Mouse (Mus musculus): ENCODE results near the gene 4930556J24Rik. TPM values are rescaled to one million over a fixed set of nuclear protein-coding genes. Genes with fewer than 3 reads are reported as not detected.
"Not testable (repeated sequence)": the region's sequence is repeated elsewhere in the genome, so short reads cannot be mapped to it uniquely, and the experiment has no call there.

4930556J24Rik gene
- polyA plus RNA-seq, 1 experiment from 2014 or later, result 0.21 TPM

GRCm38 (mm10) chr11:3969837-3970236 lies 6.7 kb downstream of the 4930556J24Rik start:
- no peak for ATAC-seq (ENCODE audit: insufficient read depth, low FRiP score, low read depth)
- H3K36me3 ChIP-seq, result peaks cover 53% of the 10 kb centered on the region

GRCm38 (mm10) chr11:3964416-3965172 lies 12.0 kb downstream of the 4930556J24Rik start:
- H3K9me3 ChIP-seq, result no peaks in the 10 kb centered on the region
- 10% methylated on average over 11 of the region's 11 CpGs for WGBS
- H3K4me2 ChIP-seq, result peak overlapping the region; percentile 79
- H3K27me3 ChIP-seq (replicated peaks), result no peaks in the 10 kb centered on the region
- peak overlapping the region; percentile 71 for H3K27ac ChIP-seq
- peak overlapping the region; percentile 68 for H3K9ac ChIP-seq
- no peak for ATAC-seq (ENCODE audit: insufficient read depth, low FRiP score, low read depth)
- 0 out of 2 replicates have a peak, but pooled peaks cover 7% of the 10 kb centered on the region for H3K36me3 ChIP-seq
- H3K4me1 ChIP-seq, result peaks cover 11% of the 10 kb centered on the region
- peak overlapping the region; percentile 65 for H3K4me3 ChIP-seq (replicated peaks)

More at GRCm38 (mm10) chr11:3969837-3970236, 6.7 kb downstream of the 4930556J24Rik start:
- H3K9me3 ChIP-seq, result no peaks in the 10 kb centered on the region
- H3K4me2 ChIP-seq, result no peak overlapping the region
- no peak overlapping the region for H3K27ac ChIP-seq
- no peaks in the 10 kb centered on the region for H3K27me3 ChIP-seq (replicated peaks)
- WGBS, result 81% methylated on average over 3 of the region's 3 CpGs
- peaks cover 5% of the 10 kb centered on the region for H3K4me1 ChIP-seq
- no peak overlapping the region for H3K9ac ChIP-seq
- no peak overlapping the region for H3K4me3 ChIP-seq (replicated peaks)

GRCm38 (mm10) chr11:3963610-3964415 lies 12.8 kb downstream of the 4930556J24Rik start, which contains the start of gene Pes1:
Gene Pes1 (plus strand): TSS chr11:3963975.
- WGBS, result under 1% methylated on average over 31 of the region's 31 CpGs
- H3K36me3 ChIP-seq, result 0 out of 2 replicates have a peak, but pooled peaks cover 6% of the 10 kb centered on the region
- peak within 1 kb of the TSS; percentile 71 for H3K27ac ChIP-seq
- peak; percentile 87 for ATAC-seq (ENCODE audit: insufficient read depth, low FRiP score, low read depth)
- peaks cover 11% of the 10 kb centered on the region for H3K4me1 ChIP-seq
- no peaks in the 10 kb centered on the region for H3K27me3 ChIP-seq (replicated peaks)
- H3K9ac ChIP-seq, result peak within 1 kb of the TSS; percentile 68
- H3K9me3 ChIP-seq, result no peaks in the 10 kb centered on the region
- peak within 1 kb of the TSS; percentile 79 for H3K4me2 ChIP-seq
- H3K4me3 ChIP-seq (replicated peaks), result peak within 1 kb of the TSS; percentile 65

GRCm38 (mm10) chr11:3963155-3963554 lies 13.4 kb downstream of the 4930556J24Rik start:
- 0 out of 2 replicates have a peak, but pooled peaks cover 1% of the 10 kb centered on the region for H3K36me3 ChIP-seq
- no peak overlapping the region for H3K9ac ChIP-seq
- H3K4me2 ChIP-seq, result peak overlapping the region; percentile 79
- no peaks in the 10 kb centered on the region for H3K27me3 ChIP-seq (replicated peaks)
- H3K27ac ChIP-seq, result peak overlapping the region; percentile 71; the same call in 1 of the 2 replicates
- peak overlapping the region; percentile 65 for H3K4me3 ChIP-seq (replicated peaks)
- no peak for ATAC-seq (ENCODE audit: insufficient read depth, low FRiP score, low read depth)
- 78% methylated on average over 10 of the region's 10 CpGs for WGBS
- H3K4me1 ChIP-seq, result peaks cover 11% of the 10 kb centered on the region
- H3K9me3 ChIP-seq, result no peaks in the 10 kb centered on the region

- Histone ChIP-seq H3K9me3 (no peaks in the 10 kb centered on the region), H3K4me2 (no peak overlapping the region), H3K9ac (no peak overlapping the region), H3K27ac (no peak overlapping the region), H3K4me1 (peaks cover 11% of the 10 kb centered on the region), H3K27me3 (replicated peaks) (no peaks in the 10 kb centered on the region), H3K36me3 (no peaks in the 10 kb centered on the region), H3K4me3 (replicated peaks) (no peak overlapping the region)
- ATAC-seq (ENCODE audit: insufficient read depth, low FRiP score, low read depth), result no peak
- 67% methylated on average over 3 of the region's 3 CpGs for WGBS
These were observed 14.8 kb downstream of the 4930556J24Rik start for GRCm38 (mm10) chr11:3961761-3962160.

- H3K4me3 ChIP-seq (replicated peaks), result no peak overlapping the region
- no peak overlapping the region for H3K4me2 ChIP-seq
- no peaks in the 10 kb centered on the region for H3K36me3 ChIP-seq
- no peak overlapping the region for H3K27ac ChIP-seq
- WGBS, result 56% methylated on average over 2 of the region's 2 CpGs
- ATAC-seq (ENCODE audit: insufficient read depth, low FRiP score, low read depth), result no peak
- H3K9me3 ChIP-seq, result no peaks in the 10 kb centered on the region
- H3K9ac ChIP-seq, result no peak overlapping the region
- H3K27me3 ChIP-seq (replicated peaks), result no peaks in the 10 kb centered on the region
- H3K4me1 ChIP-seq, result peaks cover 8% of the 10 kb centered on the region
These were observed 15.7 kb downstream of the 4930556J24Rik start for GRCm38 (mm10) chr11:3960901-3961300.

- not testable (repeated sequence) for ATAC-seq (ENCODE audit: insufficient read depth, low FRiP score, low read depth); H3K9ac ChIP-seq; H3K27me3 ChIP-seq (replicated peaks); H3K4me1 ChIP-seq; H3K27ac ChIP-seq; H3K36me3 ChIP-seq; H3K4me3 ChIP-seq (replicated peaks); H3K4me2 ChIP-seq; H3K9me3 ChIP-seq
- WGBS, result 85% methylated on average over 4 of the region's 4 CpGs
These were observed 21.2 kb downstream of the 4930556J24Rik start for GRCm38 (mm10) chr11:3955371-3955770.

GRCm38 (mm10) chr11:3954876-3955275 lies 21.7 kb downstream of the 4930556J24Rik start:
- not testable (repeated sequence) for H3K9ac ChIP-seq; H3K4me2 ChIP-seq; ATAC-seq (ENCODE audit: insufficient read depth, low FRiP score, low read depth); H3K9me3 ChIP-seq; H3K36me3 ChIP-seq; H3K27me3 ChIP-seq (replicated peaks); H3K4me3 ChIP-seq (replicated peaks); H3K4me1 ChIP-seq; H3K27ac ChIP-seq
- 86% methylated on average over 5 of the region's 5 CpGs for WGBS

- no peaks in the 10 kb centered on the region for H3K9me3 ChIP-seq
- no peak overlapping the region for H3K27ac ChIP-seq
- no peaks in the 10 kb centered on the region for H3K4me1 ChIP-seq
- no peaks in the 10 kb centered on the region for H3K36me3 ChIP-seq
- no peaks in the 10 kb centered on the region for H3K27me3 ChIP-seq (replicated peaks)
- ATAC-seq (ENCODE audit: insufficient read depth, low FRiP score, low read depth), result no peak
- H3K9ac ChIP-seq, result no peak overlapping the region
- no peak overlapping the region for H3K4me2 ChIP-seq
- 16% methylated on average over 1 of the region's 1 CpGs for WGBS
- no peak overlapping the region for H3K4me3 ChIP-seq (replicated peaks)
These were observed 30.2 kb downstream of the 4930556J24Rik start for GRCm38 (mm10) chr11:3946386-3946785.

GRCm38 (mm10) chr11:3941371-3941770 lies 35.2 kb downstream of the 4930556J24Rik start:
- H3K9ac ChIP-seq, result no peak overlapping the region
- 86% methylated on average over 7 of the region's 7 CpGs for WGBS

GRCm38 (mm10) chr11:3937321-3937874 lies 39.2 kb downstream of the 4930556J24Rik start:
- ATAC-seq (ENCODE audit: insufficient read depth, low FRiP score, low read depth), result no peak
- Histone ChIP-seq H3K4me3 (replicated peaks) (no peak overlapping the region), H3K9ac (no peak overlapping the region), H3K4me1 (no peaks in the 10 kb centered on the region), H3K4me2 (no peak overlapping the region), H3K27ac (no peak overlapping the region), H3K36me3 (no peaks in the 10 kb centered on the region), H3K9me3 (no peaks in the 10 kb centered on the region), H3K27me3 (replicated peaks) (no peaks in the 10 kb centered on the region)
- WGBS, result 74% methylated on average over 13 of the region's 13 CpGs

More at GRCm38 (mm10) chr11:3941371-3941770, 35.2 kb downstream of the 4930556J24Rik start:
- Histone ChIP-seq H3K36me3 (no peaks in the 10 kb centered on the region), H3K9me3 (no peaks in the 10 kb centered on the region), H3K4me2 (no peak overlapping the region), H3K4me3 (replicated peaks) (no peak overlapping the region), H3K27ac (no peak overlapping the region), H3K4me1 (no peaks in the 10 kb centered on the region), H3K27me3 (replicated peaks) (no peaks in the 10 kb centered on the region)
- ATAC-seq (ENCODE audit: insufficient read depth, low FRiP score, low read depth), result no peak

Data from stomach, embryonic 15.5 days (tissue).